In the genomic region with DNA sequence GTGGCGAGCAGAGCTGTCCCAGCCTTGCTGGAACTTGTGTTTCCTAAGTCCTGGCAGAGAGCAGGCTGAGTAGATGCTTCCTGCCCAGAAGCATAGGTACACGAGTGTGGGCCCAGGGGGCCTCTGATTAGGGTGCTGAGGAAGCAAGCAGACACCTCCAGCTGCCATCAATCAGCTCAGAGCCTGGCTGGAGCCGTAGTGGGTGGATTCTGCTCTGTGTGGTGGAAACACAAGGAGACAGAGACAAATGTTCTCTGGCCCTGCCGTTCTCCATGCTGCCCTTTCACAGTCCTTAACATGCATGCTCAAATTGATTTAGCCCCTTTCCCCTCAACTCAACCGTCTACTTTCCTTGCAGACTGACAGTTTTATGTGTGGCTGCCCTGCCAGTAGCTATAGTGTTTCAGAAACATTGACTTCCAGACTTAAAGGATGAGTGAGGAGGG, we compare ENCODE assay signal across 8 mouse cellular contexts.
DNase-seq lines count a peak whose midpoint lies in the region; ATAC-seq lines count a peak whose summit lies in the region.

No protein-coding gene starts in this region.

- peak overlapping the region; percentile 69 for H3K27ac ChIP-seq in embryonic facial prominence, embryonic 12.5 days
- H3K27ac ChIP-seq in hindbrain, embryonic 15.5 days (replicated peaks), result no peak overlapping the region
- H3K27ac ChIP-seq in lung, embryonic 16.5 days (ENCODE audit: low read length), result peak overlapping the region; percentile 56

- 19% methylated on average over 5 of the region's 5 CpGs for WGBS in embryonic facial prominence, embryonic 12.5 days
- WGBS in hindbrain, embryonic 15.5 days, result 14% methylated on average over 5 of the region's 5 CpGs
- WGBS in lung, embryonic 16.5 days, result 15% methylated on average over 5 of the region's 5 CpGs

- no peaks in the 10 kb centered on the region for H3K27me3 ChIP-seq in embryonic facial prominence, embryonic 12.5 days
- H3K27me3 ChIP-seq in hindbrain, embryonic 15.5 days, result no peaks in the 10 kb centered on the region
- no peaks in the 10 kb centered on the region for H3K27me3 ChIP-seq in lung, embryonic 16.5 days (ENCODE audit: control insufficient read depth, insufficient read depth, low read depth, low read length)

- no peak overlapping the region for H3K9ac ChIP-seq in embryonic facial prominence, embryonic 12.5 days
- no peak overlapping the region for H3K9ac ChIP-seq in hindbrain, embryonic 15.5 days
- H3K9ac ChIP-seq in lung, embryonic 16.5 days (ENCODE audit: low read length), result peak overlapping the region; percentile 37; the same call in 1 of the 2 replicates

- H3K4me1 ChIP-seq in embryonic facial prominence, embryonic 12.5 days, result peaks cover 14% of the 10 kb centered on the region
- peaks cover 5% of the 10 kb centered on the region for H3K4me1 ChIP-seq in hindbrain, embryonic 15.5 days (replicated peaks)
- peaks cover 17% of the 10 kb centered on the region for H3K4me1 ChIP-seq in lung, embryonic 16.5 days (replicated peaks; ENCODE audit: control insufficient read depth, insufficient read depth, low read length)

- H3K4me2 ChIP-seq in embryonic facial prominence, embryonic 12.5 days (replicated peaks), result no peak overlapping the region
- H3K4me2 ChIP-seq in hindbrain, embryonic 15.5 days, result no peak overlapping the region
- no peak overlapping the region for H3K4me2 ChIP-seq in lung, embryonic 16.5 days (ENCODE audit: low read depth, low read length)

- H3K4me3 ChIP-seq in embryonic facial prominence, embryonic 12.5 days, result no peak overlapping the region
- no peak overlapping the region for H3K4me3 ChIP-seq in hindbrain, embryonic 15.5 days
- no peak overlapping the region for H3K4me3 ChIP-seq in lung, embryonic 16.5 days (ENCODE audit: low read length)

- H3K9me3 ChIP-seq in embryonic facial prominence, embryonic 12.5 days, result no peaks in the 10 kb centered on the region
- H3K9me3 ChIP-seq in hindbrain, embryonic 15.5 days, result no peaks in the 10 kb centered on the region
- H3K9me3 ChIP-seq in lung, embryonic 16.5 days (ENCODE audit: control insufficient read depth, low read length), result no peaks in the 10 kb centered on the region

- no peaks in the 10 kb centered on the region for H3K36me3 ChIP-seq in embryonic facial prominence, embryonic 12.5 days
- no peaks in the 10 kb centered on the region for H3K36me3 ChIP-seq in hindbrain, embryonic 15.5 days
- no peaks in the 10 kb centered on the region for H3K36me3 ChIP-seq in lung, embryonic 16.5 days (ENCODE audit: control insufficient read depth, insufficient read depth, low read length)

- no peak for ATAC-seq in embryonic facial prominence, embryonic 12.5 days (ENCODE audit: insufficient number of reproducible peaks, insufficient read depth, low FRiP score, low TSS enrichment)
- peak; percentile 48; the same call in 1 of the 2 replicates for ATAC-seq in hindbrain, embryonic 15.5 days (ENCODE audit: low FRiP score, low read depth)
- peak; percentile 59 for ATAC-seq in lung, embryonic 16.5 days (ENCODE audit: low read depth)

- peak; percentile 44 for DNase-seq in adrenal gland, adult 8-10 months
- DNase-seq in adrenal gland, postnatal 4 days (ENCODE audit: low spot score in 2 of 2), result no peak
- no peak for DNase-seq in cerebellum, adult 9-11 months
- DNase-seq in left cerebral cortex, postnatal 36 days (ENCODE audit: low spot score in 2 of 2), result no peak
- DNase-seq in ovary, postnatal 36 days (ENCODE audit: low spot score), result no peak

- intact Hi-C loops in left cerebral cortex, postnatal 36 days (cut with DNase I), result no loop called here
